Mouse (Mus musculus) limb, embryonic 10.5 days (tissue): ENCODE measurements around the gene Ttc28. TPM values are rescaled to one million over a fixed set of nuclear protein-coding genes. Genes with fewer than 3 reads are reported as not detected.
A peak's percentile ranks its signal among the peaks of the same experiment; 100 is the strongest.

Experiments
- DNase-seq: peaks from one replicate; pipeline ENCODE4 v3.0.0-alpha.2; 2017; ENCODE audit warnings: low spot score
- H3K27ac ChIP-seq: fragments of 300-500 bp; sonication (generic); 2 replicates; pipeline ENCODE4 v1.5.1; 2016; ENCODE audit warnings: mild to moderate bottlenecking
- H3K27me3 ChIP-seq: fragments of 300-500 bp; sonication (generic); 2 replicates; pipeline ENCODE4 v1.6.1; 2016; ENCODE audit warnings: low read depth, mild to moderate bottlenecking; ENCODE audit not compliant: poor library complexity, severe bottlenecking
- H3K36me3 ChIP-seq: fragments of 300-500 bp; sonication (generic); 2 replicates; pipeline ENCODE4 v1.6.1; 2016; ENCODE audit warnings: mild to moderate bottlenecking, moderate library complexity
- H3K4me1 ChIP-seq: fragments of 300-500 bp; sonication (generic); 2 replicates; pipeline ENCODE4 v1.6.1; 2016
- H3K4me3 ChIP-seq: fragments of 300-500 bp; sonication (generic); 2 replicates; pipeline ENCODE4 v1.5.1; 2016; ENCODE audit warnings: mild to moderate bottlenecking, moderate library complexity
- H3K9me3 ChIP-seq: fragments of 300-500 bp; sonication (generic); replicated peaks from 2 replicates; pipeline ENCODE4 v1.6.1; 2016; ENCODE audit warnings: mild to moderate bottlenecking
- WGBS: fragments of 180-500 bp; shearing (Covaris S2); methylation state at CpG from one replicate; pipeline ENCODE4 v1.1.7; 2016; 5-methylcytosine and 5-hydroxymethylcytosine counted together
- polyA plus RNA-seq: library from polyadenylated mRNA; unstranded; fragments of >200 nt; fragmentation: Nextera tagmentation; extraction: Ambion mirVana; gene quantifications from 2 replicates; pipeline ENCODE4 v1.2.1, GENCODE M21; 2016

Ttc28 gene
- polyA plus RNA-seq, 1 experiment from 2014 or later, result 15.1 TPM

GRCm38 (mm10) chr5:111229041-111229394, 349.4 kb downstream of the Ttc28 start:
- Histone ChIP-seq H3K4me3 (no peak overlapping the region), H3K9me3 (no peaks in the 10 kb centered on the region), H3K27ac (peak overlapping the region; percentile 71), H3K4me1 (peaks cover 94% of the 10 kb centered on the region), H3K27me3 (peaks cover 6% of the 10 kb centered on the region; the same call in 1 of the 2 replicates), H3K36me3 (peaks cover 39% of the 10 kb centered on the region)
- DNase-seq, result no peak
- WGBS, result 76% methylated on average over 12 of the region's 12 CpGs

- Histone ChIP-seq H3K4me1 (peaks cover 93% of the 10 kb centered on the region), H3K9me3 (no peaks in the 10 kb centered on the region), H3K4me3 (no peak overlapping the region), H3K27ac (0 out of 2 replicates have a peak overlapping the region, but pooled peaks have one; percentile 71), H3K36me3 (peaks cover 35% of the 10 kb centered on the region), H3K27me3 (peaks cover 6% of the 10 kb centered on the region; the same call in 1 of the 2 replicates)
- DNase-seq, result no peak
- 59% methylated on average over 3 of the region's 3 CpGs for WGBS
Measured at GRCm38 (mm10) chr5:111229671-111230070, 350.1 kb downstream of the Ttc28 start.

GRCm38 (mm10) chr5:111231044-111231443, 351.4 kb downstream of the Ttc28 start:
- Histone ChIP-seq H3K36me3 (peaks cover 38% of the 10 kb centered on the region), H3K27me3 (peaks cover 6% of the 10 kb centered on the region; the same call in 1 of the 2 replicates), H3K9me3 (no peaks in the 10 kb centered on the region), H3K27ac (peak overlapping the region; percentile 7; the same call in 1 of the 2 replicates), H3K4me1 (peaks cover 92% of the 10 kb centered on the region), H3K4me3 (no peak overlapping the region)
- WGBS, result 70% methylated on average over 13 of the region's 13 CpGs
- no peak for DNase-seq

GRCm38 (mm10) chr5:111231769-111232168, 352.2 kb downstream of the Ttc28 start:
- Histone ChIP-seq H3K4me3 (no peak overlapping the region), H3K27ac (no peak overlapping the region), H3K27me3 (peaks cover 6% of the 10 kb centered on the region; the same call in 1 of the 2 replicates), H3K9me3 (no peaks in the 10 kb centered on the region), H3K36me3 (peaks cover 39% of the 10 kb centered on the region), H3K4me1 (peaks cover 86% of the 10 kb centered on the region)
- WGBS, result 64% methylated on average over 1 of the region's 1 CpGs
- no peak for DNase-seq

- Histone ChIP-seq H3K4me1 (peaks cover 72% of the 10 kb centered on the region), H3K27ac (peak overlapping the region; percentile 61), H3K9me3 (no peaks in the 10 kb centered on the region), H3K4me3 (no peak overlapping the region), H3K36me3 (peaks cover 49% of the 10 kb centered on the region), H3K27me3 (peaks cover 6% of the 10 kb centered on the region; the same call in 1 of the 2 replicates)
- WGBS, result 54% methylated on average over 24 of the region's 24 CpGs
- no peak for DNase-seq
Measured at GRCm38 (mm10) chr5:111233022-111233709, 353.6 kb downstream of the Ttc28 start.

GRCm38 (mm10) chr5:111235131-111235530, 355.5 kb downstream of the Ttc28 start:
- Histone ChIP-seq H3K4me3 (no peak overlapping the region), H3K27ac (no peak overlapping the region; the same call in 1 of the 2 replicates), H3K9me3 (no peaks in the 10 kb centered on the region), H3K36me3 (peaks cover 54% of the 10 kb centered on the region), H3K4me1 (peaks cover 56% of the 10 kb centered on the region), H3K27me3 (no peaks in the 10 kb centered on the region)
- no peak for DNase-seq
- WGBS, result 92% methylated on average over 12 of the region's 12 CpGs

GRCm38 (mm10) chr5:111237176-111237636, 357.6 kb downstream of the Ttc28 start:
- H3K4me3 ChIP-seq, result no peak overlapping the region
- DNase-seq, result no peak
- peaks cover 50% of the 10 kb centered on the region for H3K36me3 ChIP-seq
- no peaks in the 10 kb centered on the region for H3K9me3 ChIP-seq
- H3K27me3 ChIP-seq, result no peaks in the 10 kb centered on the region
- peaks cover 35% of the 10 kb centered on the region for H3K4me1 ChIP-seq
- no peak overlapping the region for H3K27ac ChIP-seq
- 92% methylated on average over 9 of the region's 9 CpGs for WGBS

GRCm38 (mm10) chr5:111239223-111239622, 359.6 kb downstream of the Ttc28 start:
- Histone ChIP-seq H3K9me3 (no peaks in the 10 kb centered on the region), H3K27me3 (no peaks in the 10 kb centered on the region), H3K4me3 (no peak overlapping the region), H3K36me3 (peaks cover 40% of the 10 kb centered on the region), H3K27ac (no peak overlapping the region), H3K4me1 (peaks cover 37% of the 10 kb centered on the region)
- no peak for DNase-seq
- WGBS, result 32% methylated on average over 7 of the region's 7 CpGs

- Histone ChIP-seq H3K36me3 (peaks cover 13% of the 10 kb centered on the region), H3K27ac (peak overlapping the region; percentile 50), H3K4me3 (peak overlapping the region; percentile 23), H3K27me3 (no peaks in the 10 kb centered on the region), H3K9me3 (no peaks in the 10 kb centered on the region), H3K4me1 (peaks cover 42% of the 10 kb centered on the region)
- 8% methylated on average over 14 of the region's 14 CpGs for WGBS
- DNase-seq, result peak; percentile 75
Measured at GRCm38 (mm10) chr5:111243447-111244040, 363.9 kb downstream of the Ttc28 start.

- Histone ChIP-seq H3K4me1 (peaks cover 42% of the 10 kb centered on the region), H3K27me3 (no peaks in the 10 kb centered on the region), H3K9me3 (no peaks in the 10 kb centered on the region), H3K27ac (peak overlapping the region; percentile 50; the same call in 1 of the 2 replicates), H3K36me3 (peaks cover 12% of the 10 kb centered on the region), H3K4me3 (no peak overlapping the region)
- WGBS, result 28% methylated on average over 9 of the region's 9 CpGs
- DNase-seq, result no peak
Measured at GRCm38 (mm10) chr5:111244061-111244460, 364.5 kb downstream of the Ttc28 start.

- Histone ChIP-seq H3K9me3 (no peaks in the 10 kb centered on the region), H3K4me3 (no peak overlapping the region), H3K27ac (no peak overlapping the region), H3K36me3 (peaks cover 6% of the 10 kb centered on the region; the same call in 1 of the 2 replicates), H3K27me3 (no peaks in the 10 kb centered on the region), H3K4me1 (peaks cover 37% of the 10 kb centered on the region)
- no peak for DNase-seq
- 91% methylated on average over 10 of the region's 10 CpGs for WGBS
Measured at GRCm38 (mm10) chr5:111247571-111248265, 368.1 kb downstream of the Ttc28 start.

- Histone ChIP-seq H3K4me3 (no peak overlapping the region), H3K27ac (no peak overlapping the region), H3K27me3 (no peaks in the 10 kb centered on the region), H3K4me1 (peaks cover 36% of the 10 kb centered on the region), H3K9me3 (no peaks in the 10 kb centered on the region), H3K36me3 (peaks cover 6% of the 10 kb centered on the region; the same call in 1 of the 2 replicates)
- WGBS, result 90% methylated on average over 3 of the region's 3 CpGs
- DNase-seq, result no peak
Measured at GRCm38 (mm10) chr5:111252147-111252546, 372.5 kb downstream of the Ttc28 start.

GRCm38 (mm10) chr5:111254362-111254761, 374.8 kb downstream of the Ttc28 start:
- no peaks in the 10 kb centered on the region for H3K27me3 ChIP-seq
- WGBS, result 92% methylated on average over 9 of the region's 9 CpGs

More at GRCm38 (mm10) chr5:111254362-111254761, 374.8 kb downstream of the Ttc28 start:
- H3K4me1 ChIP-seq, result peaks cover 38% of the 10 kb centered on the region
- no peak for DNase-seq
- H3K27ac ChIP-seq, result no peak overlapping the region
- no peaks in the 10 kb centered on the region; the same call in 1 of the 2 replicates for H3K36me3 ChIP-seq
- no peaks in the 10 kb centered on the region for H3K9me3 ChIP-seq
- H3K4me3 ChIP-seq, result no peak overlapping the region
